Mouse (Mus musculus): ENCODE measurements around the gene Gm10134. TPM values are rescaled to one million over a fixed set of nuclear protein-coding genes. Genes with fewer than 3 reads are reported as not detected.

Gm10134 gene
- polyA plus RNA-seq, 1 experiment from 2014 or later = 1.1 TPM

DNA sequence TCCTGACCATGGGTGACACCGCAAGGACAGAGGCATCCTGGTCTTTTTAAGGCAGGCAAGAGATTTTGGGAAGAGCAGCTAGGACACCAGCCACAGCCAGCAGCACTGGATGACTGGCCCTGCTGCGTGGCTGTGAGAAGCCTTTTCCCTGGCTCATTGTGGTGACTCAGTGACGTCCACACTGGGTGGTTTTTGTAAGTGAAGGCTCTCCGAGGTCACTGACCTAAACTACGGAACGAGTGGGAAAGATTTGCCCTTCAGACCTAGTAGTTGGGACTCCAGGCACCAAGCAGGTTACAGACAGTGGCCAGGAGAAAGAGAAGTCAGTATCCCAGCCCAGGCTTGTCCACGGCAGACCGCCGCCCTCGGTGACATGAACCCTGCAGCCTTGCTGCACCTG is 18.5 kb downstream of the Gm10134 start:
- 82% methylated on average over 10 of the region's 10 CpGs for WGBS
- no peak overlapping the region for H3K4me2 ChIP-seq
- H3K9me3 ChIP-seq = no peaks in the 10 kb centered on the region
- no peaks in the 10 kb centered on the region for H3K36me3 ChIP-seq
- H3K27ac ChIP-seq (replicated peaks) = peak overlapping the region; percentile 84
- no peak for ATAC-seq (ENCODE audit: extremely low read depth, insufficient number of reproducible peaks, low FRiP score, low TSS enrichment)
- no peaks in the 10 kb centered on the region for H3K27me3 ChIP-seq (replicated peaks)
- H3K4me1 ChIP-seq = peaks cover 41% of the 10 kb centered on the region
- H3K9ac ChIP-seq = peak overlapping the region; percentile 33; the same call in 1 of the 2 replicates
- no peak overlapping the region for H3K4me3 ChIP-seq

DNA sequence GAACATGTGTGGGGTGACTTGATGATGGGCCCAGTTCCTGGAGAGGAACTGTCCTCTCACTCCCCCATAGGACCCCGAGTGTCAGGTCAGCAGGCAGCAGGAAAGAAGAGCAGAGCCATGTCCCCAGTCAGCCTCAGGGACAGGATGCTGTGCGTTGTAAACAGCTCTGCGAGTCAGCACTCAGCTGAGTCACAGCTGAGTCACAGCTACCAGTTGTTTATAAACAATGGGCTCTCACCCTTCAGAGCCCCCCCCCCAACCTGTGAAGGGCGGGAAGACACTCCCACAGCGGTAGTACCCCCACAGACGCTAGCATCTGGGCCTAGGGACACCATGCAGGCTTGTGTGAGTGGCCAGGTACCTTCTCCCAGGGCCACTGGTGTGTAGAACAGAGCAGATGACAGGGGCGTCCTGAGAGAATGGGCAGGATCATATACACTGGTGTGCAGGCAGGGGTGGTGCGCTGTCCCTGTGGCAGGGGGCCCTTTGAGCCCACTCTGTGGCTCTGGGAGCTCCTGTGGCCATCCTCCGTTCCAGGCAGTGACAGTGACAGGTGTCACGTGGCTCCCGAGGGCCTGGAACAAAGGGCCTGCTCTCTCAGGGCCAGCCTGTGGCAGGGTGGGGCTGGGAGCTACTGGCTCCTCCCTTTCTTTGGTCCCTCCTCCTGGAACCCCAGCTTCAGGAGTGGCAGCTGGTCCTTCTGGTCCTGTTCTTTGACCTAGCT is 19.5 kb downstream of the Gm10134 start:
- no peaks in the 10 kb centered on the region for H3K27me3 ChIP-seq (replicated peaks)
- peak overlapping the region; percentile 84 for H3K27ac ChIP-seq (replicated peaks)
- peak; percentile 79 for ATAC-seq (ENCODE audit: extremely low read depth, insufficient number of reproducible peaks, low FRiP score, low TSS enrichment)
- peak overlapping the region; percentile 29 for H3K4me2 ChIP-seq
- H3K36me3 ChIP-seq = no peaks in the 10 kb centered on the region
- 19% methylated on average over 11 of the region's 11 CpGs for WGBS
- H3K4me1 ChIP-seq = peaks cover 50% of the 10 kb centered on the region
- H3K9ac ChIP-seq = peak overlapping the region; percentile 57
- H3K4me3 ChIP-seq = 0 out of 2 replicates have a peak overlapping the region, but pooled peaks have one; percentile 10
- no peaks in the 10 kb centered on the region for H3K9me3 ChIP-seq

- Histone ChIP-seq H3K36me3 (no peaks in the 10 kb centered on the region), H3K4me3 (no peak overlapping the region), H3K9me3 (no peaks in the 10 kb centered on the region), H3K27me3 (replicated peaks) (no peaks in the 10 kb centered on the region), H3K4me1 (peaks cover 57% of the 10 kb centered on the region), H3K9ac (peak overlapping the region; percentile 57), H3K27ac (replicated peaks) (peak overlapping the region; percentile 84), H3K4me2 (peak overlapping the region; percentile 26)
- no peak for ATAC-seq (ENCODE audit: extremely low read depth, insufficient number of reproducible peaks, low FRiP score, low TSS enrichment)
- WGBS = 44% methylated on average over 12 of the region's 12 CpGs
These were observed 20.3 kb downstream of the Gm10134 start for GRCm38 (mm10) chr2:28525943-28526876.

- Histone ChIP-seq H3K4me1 (peaks cover 71% of the 10 kb centered on the region), H3K9ac (no peak overlapping the region; the same call in 1 of the 2 replicates)
- 81% methylated on average over 20 of the region's 20 CpGs for WGBS
These were observed 21.8 kb downstream of the Gm10134 start for GRCm38 (mm10) chr2:28527436-28528353.

GRCm38 (mm10) chr2:28528354-28528730 is 22.4 kb downstream of the Gm10134 start:
- Histone ChIP-seq H3K4me2 (no peak overlapping the region), H3K27ac (replicated peaks) (no peak overlapping the region), H3K36me3 (no peaks in the 10 kb centered on the region), H3K4me1 (peaks cover 73% of the 10 kb centered on the region), H3K9ac (no peak overlapping the region; the same call in 1 of the 2 replicates), H3K4me3 (no peak overlapping the region), H3K27me3 (replicated peaks) (no peaks in the 10 kb centered on the region), H3K9me3 (no peaks in the 10 kb centered on the region)
- ATAC-seq (ENCODE audit: extremely low read depth, insufficient number of reproducible peaks, low FRiP score, low TSS enrichment) = no peak
- 80% methylated on average over 7 of the region's 7 CpGs for WGBS

More at GRCm38 (mm10) chr2:28527436-28528353, 21.8 kb downstream of the Gm10134 start:
- Histone ChIP-seq H3K9me3 (no peaks in the 10 kb centered on the region), H3K27ac (replicated peaks) (no peak overlapping the region), H3K4me3 (no peak overlapping the region), H3K4me2 (no peak overlapping the region), H3K27me3 (replicated peaks) (no peaks in the 10 kb centered on the region), H3K36me3 (no peaks in the 10 kb centered on the region)
- no peak for ATAC-seq (ENCODE audit: extremely low read depth, insufficient number of reproducible peaks, low FRiP score, low TSS enrichment)

DNA sequence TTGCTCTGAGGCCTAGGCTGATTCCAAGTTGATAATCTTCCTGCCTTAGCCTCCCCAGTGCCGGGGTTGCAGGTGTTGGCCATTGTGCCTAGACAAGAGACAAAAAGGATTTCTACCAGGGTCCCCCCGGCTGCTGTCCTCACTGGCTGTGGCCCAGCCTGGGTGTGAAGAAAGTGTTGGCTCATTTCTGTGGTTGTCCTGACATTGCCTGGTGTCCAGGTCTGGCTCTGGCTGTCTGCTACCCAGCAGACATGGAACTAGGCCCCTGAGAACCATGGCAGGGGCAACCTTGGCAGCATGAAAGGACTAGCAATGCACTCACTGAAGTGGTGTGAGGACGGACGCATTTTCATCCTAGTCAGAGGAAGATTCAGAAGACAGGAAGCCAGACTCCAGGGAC is 24.0 kb downstream of the Gm10134 start:
- H3K4me2 ChIP-seq = no peak overlapping the region
- peaks cover 73% of the 10 kb centered on the region for H3K4me1 ChIP-seq
- 69% methylated on average over 4 of the region's 4 CpGs for WGBS
- no peak overlapping the region; the same call in 1 of the 2 replicates for H3K27ac ChIP-seq (replicated peaks)
- H3K36me3 ChIP-seq = no peaks in the 10 kb centered on the region
- H3K9ac ChIP-seq = no peak overlapping the region
- no peak for ATAC-seq (ENCODE audit: extremely low read depth, insufficient number of reproducible peaks, low FRiP score, low TSS enrichment)
- no peaks in the 10 kb centered on the region for H3K9me3 ChIP-seq
- H3K27me3 ChIP-seq (replicated peaks) = no peaks in the 10 kb centered on the region
- no peak overlapping the region for H3K4me3 ChIP-seq

- H3K4me3 ChIP-seq = no peak overlapping the region
- 58% methylated on average over 7 of the region's 7 CpGs for WGBS
- H3K27me3 ChIP-seq (replicated peaks) = no peaks in the 10 kb centered on the region
- H3K9ac ChIP-seq = no peak overlapping the region
- no peaks in the 10 kb centered on the region for H3K9me3 ChIP-seq
- no peak overlapping the region for H3K4me2 ChIP-seq
- peaks cover 73% of the 10 kb centered on the region for H3K4me1 ChIP-seq
- no peak overlapping the region; the same call in 1 of the 2 replicates for H3K27ac ChIP-seq (replicated peaks)
- no peaks in the 10 kb centered on the region for H3K36me3 ChIP-seq
- no peak for ATAC-seq (ENCODE audit: extremely low read depth, insufficient number of reproducible peaks, low FRiP score, low TSS enrichment)
These were observed 24.4 kb downstream of the Gm10134 start for GRCm38 (mm10) chr2:28530311-28530710.

- Histone ChIP-seq H3K4me2 (peak overlapping the region; percentile 77), H3K9ac (peak overlapping the region; percentile 94), H3K36me3 (no peaks in the 10 kb centered on the region), H3K27me3 (replicated peaks) (no peaks in the 10 kb centered on the region), H3K4me1 (peaks cover 79% of the 10 kb centered on the region), H3K9me3 (no peaks in the 10 kb centered on the region), H3K4me3 (peak overlapping the region; percentile 78), H3K27ac (replicated peaks) (peak overlapping the region; percentile 87)
- peak; percentile 87 for ATAC-seq (ENCODE audit: extremely low read depth, insufficient number of reproducible peaks, low FRiP score, low TSS enrichment)
- 3% methylated on average over 49 of the region's 49 CpGs for WGBS
These were observed 27.3 kb downstream of the Gm10134 start for GRCm38 (mm10) chr2:28532938-28533771.

- WGBS = 63% methylated on average over 7 of the region's 7 CpGs
These were observed 28.1 kb downstream of the Gm10134 start for GRCm38 (mm10) chr2:28533901-28534435.

More at GRCm38 (mm10) chr2:28533901-28534435, 28.1 kb downstream of the Gm10134 start:
- Histone ChIP-seq H3K27ac (replicated peaks) (peak overlapping the region; percentile 87), H3K27me3 (replicated peaks) (no peaks in the 10 kb centered on the region), H3K4me2 (peak overlapping the region; percentile 77), H3K36me3 (no peaks in the 10 kb centered on the region), H3K4me1 (peaks cover 87% of the 10 kb centered on the region), H3K9me3 (no peaks in the 10 kb centered on the region), H3K4me3 (peak overlapping the region; percentile 78), H3K9ac (peak overlapping the region; percentile 94)
- no peak for ATAC-seq (ENCODE audit: extremely low read depth, insufficient number of reproducible peaks, low FRiP score, low TSS enrichment)

All from heart, embryonic 13.5 days (tissue).